Mouse (Mus musculus): ENCODE results near the gene Wdr83os.
"Not testable (repeated sequence)": the region's sequence is repeated elsewhere in the genome, so short reads cannot be mapped to it uniquely, and the experiment has no call there.

Wdr83os gene

GRCm38 (mm10) chr8:85120251-85120650 is 39.7 kb downstream of the Wdr83os start:
- not testable (repeated sequence) for DNase-seq

- DNase-seq = no peak
Measured at GRCm38 (mm10) chr8:85122995-85123394, 42.5 kb downstream of the Wdr83os start, which contains the start of gene Zfp791. Gene Zfp791, minus strand, starts transcription at chr8:85123095.

- DNase-seq = no peak
Measured at GRCm38 (mm10) chr8:85123691-85124090, 43.2 kb downstream of the Wdr83os start.
